Mouse (Mus musculus) bone marrow macrophage, adult 2 months (primary cell): ENCODE measurements around the gene Hnf1a. TPM values are rescaled to one million over a fixed set of nuclear protein-coding genes. Genes with fewer than 3 reads are reported as not detected.

Experiments
- H3K27ac ChIP-seq: 2 replicates; pipeline ENCODE4 v1.5.1; 2012; ENCODE audit warnings: low read depth, low read length; ENCODE audit not compliant: insufficient read depth
- H3K4me1 ChIP-seq: 2 replicates; pipeline ENCODE4 v1.6.1; 2012; ENCODE audit warnings: low read length; ENCODE audit not compliant: control insufficient read depth, insufficient read depth
- H3K4me3 ChIP-seq: 2 replicates; pipeline ENCODE4 v1.5.1; 2012; ENCODE audit warnings: mild to moderate bottlenecking, low read length, moderate library complexity; ENCODE audit not compliant: insufficient read depth
- CTCF ChIP-seq: IDR thresholded peaks from 2 replicates; pipeline ENCODE4 v1.5.1; 2012; ENCODE audit warnings: low read depth, mild to moderate bottlenecking, low read length, moderate library complexity
- POLR2A ChIP-seq: IDR thresholded peaks from 2 replicates; pipeline ENCODE4 v1.6.1; 2012; ENCODE audit warnings: mild to moderate bottlenecking, low read depth, low read length, borderline replicate concordance
- polyA plus RNA-seq: library from polyadenylated mRNA; stranded (reverse); fragments of >200 nt; gene quantifications from 2 replicates; pipeline ENCODE4 v1.2.4, GENCODE M21; 2012; ENCODE audit not compliant: missing spikeins, insufficient read depth, insufficient read length

The Hnf1a gene
- polyA plus RNA-seq, 1 experiment: not detected

GRCm38 (mm10) chr5:115009143-115009542 is 38.2 kb upstream of the Hnf1a start:
- H3K4me3 ChIP-seq: no peak overlapping the region
- TF ChIP-seq POLR2A (no peak), CTCF (no peak)
- H3K27ac ChIP-seq: no peak overlapping the region
- peaks cover 22% of the 10 kb centered on the region for H3K4me1 ChIP-seq

- no peak overlapping the region for H3K4me3 ChIP-seq
- H3K4me1 ChIP-seq: peaks cover 24% of the 10 kb centered on the region
- TF ChIP-seq POLR2A (no peak), CTCF (no peak)
- no peak overlapping the region for H3K27ac ChIP-seq
Measured at GRCm38 (mm10) chr5:115008307-115008706, 37.4 kb upstream of the Hnf1a start.

- Histone ChIP-seq H3K4me3 (no peak overlapping the region), H3K4me1 (peaks cover 20% of the 10 kb centered on the region), H3K27ac (no peak overlapping the region)
- TF ChIP-seq CTCF (no peak), POLR2A (no peak)
Measured at GRCm38 (mm10) chr5:115007768-115008167, 36.9 kb upstream of the Hnf1a start.

GRCm38 (mm10) chr5:115003224-115003873 is 32.5 kb upstream of the Hnf1a start:
- H3K4me3 ChIP-seq: no peak overlapping the region
- peaks cover 16% of the 10 kb centered on the region for H3K4me1 ChIP-seq
- H3K27ac ChIP-seq: no peak overlapping the region
- TF ChIP-seq POLR2A (no peak), CTCF (no peak)

GRCm38 (mm10) chr5:115002781-115003180 is 31.9 kb upstream of the Hnf1a start:
- H3K4me3 ChIP-seq: no peak overlapping the region
- H3K4me1 ChIP-seq: peaks cover 16% of the 10 kb centered on the region
- TF ChIP-seq CTCF (no peak), POLR2A (no peak)
- no peak overlapping the region for H3K27ac ChIP-seq

GRCm38 (mm10) chr5:115001464-115001863 is 30.6 kb upstream of the Hnf1a start:
- no peak overlapping the region for H3K4me3 ChIP-seq
- no peak overlapping the region for H3K27ac ChIP-seq
- no peak for TF ChIP-seq POLR2A
- no peak for TF ChIP-seq CTCF
- peaks cover 5% of the 10 kb centered on the region for H3K4me1 ChIP-seq

GRCm38 (mm10) chr5:115000503-115000902 is 29.6 kb upstream of the Hnf1a start:
- H3K27ac ChIP-seq: no peak overlapping the region
- TF ChIP-seq CTCF (no peak), POLR2A (no peak)
- H3K4me1 ChIP-seq: peaks cover 5% of the 10 kb centered on the region
- no peak overlapping the region for H3K4me3 ChIP-seq

GRCm38 (mm10) chr5:114997327-114997726 is 26.4 kb upstream of the Hnf1a start:
- Histone ChIP-seq H3K27ac (no peak overlapping the region), H3K4me1 (no peaks in the 10 kb centered on the region), H3K4me3 (no peak overlapping the region)
- no peak for TF ChIP-seq CTCF
- TF ChIP-seq POLR2A: no peak

- Histone ChIP-seq H3K4me3 (no peak overlapping the region), H3K4me1 (no peaks in the 10 kb centered on the region), H3K27ac (no peak overlapping the region)
- TF ChIP-seq POLR2A (no peak), CTCF (no peak)
Measured at GRCm38 (mm10) chr5:114996447-114996846, 25.6 kb upstream of the Hnf1a start.

- TF ChIP-seq CTCF: no peak
- no peak for TF ChIP-seq POLR2A
Measured at GRCm38 (mm10) chr5:114985074-114985473, 14.2 kb upstream of the Hnf1a start.

More at GRCm38 (mm10) chr5:114985074-114985473, 14.2 kb upstream of the Hnf1a start:
- no peak overlapping the region for H3K4me3 ChIP-seq
- no peak overlapping the region for H3K27ac ChIP-seq
- no peaks in the 10 kb centered on the region for H3K4me1 ChIP-seq
